Mouse (Mus musculus) yolk sac, embryonic 10.5 days (tissue): ENCODE measurements around the gene Sec13.

Source experiments
- DNase-seq: peaks from one replicate; pipeline ENCODE4 v3.0.0-alpha.2; 2017; ENCODE audit warnings: low spot score

Gene Sec13

GRCm38 (mm10) chr6:113712718-113713117 lies 27.8 kb downstream of the Sec13 start:
- no peak for DNase-seq

- DNase-seq: no peak
Observed at GRCm38 (mm10) chr6:113697222-113698205, 43.0 kb downstream of the Sec13 start.

- peak; percentile 96 for DNase-seq
Observed at GRCm38 (mm10) chr6:113696582-113697221, 43.8 kb downstream of the Sec13 start, which contains the start of gene Tatdn2. Gene Tatdn2, plus strand, starts transcription at chr6:113697050.

- peak; percentile 40 for DNase-seq
Observed at GRCm38 (mm10) chr6:113695766-113696355, 44.7 kb downstream of the Sec13 start.

- DNase-seq: no peak
Observed at GRCm38 (mm10) chr6:113695203-113695602, 45.3 kb downstream of the Sec13 start.

GRCm38 (mm10) chr6:113693377-113693776 lies 47.2 kb downstream of the Sec13 start:
- DNase-seq: no peak

GRCm38 (mm10) chr6:113692661-113693133 lies 47.8 kb downstream of the Sec13 start:
- no peak for DNase-seq

GRCm38 (mm10) chr6:113691084-113691462 lies 49.5 kb downstream of the Sec13 start:
- peak; percentile 49 for DNase-seq

- DNase-seq: peak; percentile 98
Observed at GRCm38 (mm10) chr6:113690400-113691083, 50.0 kb downstream of the Sec13 start.

GRCm38 (mm10) chr6:113690008-113690399 lies 50.5 kb downstream of the Sec13 start:
- DNase-seq: peak; percentile 92

GRCm38 (mm10) chr6:113686551-113687125 lies 53.9 kb downstream of the Sec13 start:
- no peak for DNase-seq

- no peak for DNase-seq
Observed at GRCm38 (mm10) chr6:113683081-113683825, 57.3 kb downstream of the Sec13 start.

GRCm38 (mm10) chr6:113681271-113681670 lies 59.3 kb downstream of the Sec13 start:
- DNase-seq: peak; percentile 77

- peak; percentile 48 for DNase-seq
Observed at GRCm38 (mm10) chr6:113679993-113680566, 60.5 kb downstream of the Sec13 start.

- no peak for DNase-seq
Observed at GRCm38 (mm10) chr6:113678246-113679012, 62.1 kb downstream of the Sec13 start.
